Mouse (Mus musculus) adrenal gland, adult (tissue): ENCODE measurements around the gene Ppil1.

Experiments used
- DNase-seq, 2 experiments: peaks; one replicate each; pipeline ENCODE4 v3.0.0; 2022 to 2023; ENCODE audit warnings: low spot score in 1 of 2; ENCODE audit not compliant: inconsistent age in 2 of 2

Ppil1 gene

GRCm38 (mm10) chr17:29206052-29206451, 57.9 kb downstream of the Ppil1 start:
- DNase-seq, result no peak

- DNase-seq, result no peak
Observed at GRCm38 (mm10) chr17:29202604-29203003, 61.4 kb downstream of the Ppil1 start.
